22 mouse cellular contexts compared by ENCODE assay signal in the genomic region with DNA sequence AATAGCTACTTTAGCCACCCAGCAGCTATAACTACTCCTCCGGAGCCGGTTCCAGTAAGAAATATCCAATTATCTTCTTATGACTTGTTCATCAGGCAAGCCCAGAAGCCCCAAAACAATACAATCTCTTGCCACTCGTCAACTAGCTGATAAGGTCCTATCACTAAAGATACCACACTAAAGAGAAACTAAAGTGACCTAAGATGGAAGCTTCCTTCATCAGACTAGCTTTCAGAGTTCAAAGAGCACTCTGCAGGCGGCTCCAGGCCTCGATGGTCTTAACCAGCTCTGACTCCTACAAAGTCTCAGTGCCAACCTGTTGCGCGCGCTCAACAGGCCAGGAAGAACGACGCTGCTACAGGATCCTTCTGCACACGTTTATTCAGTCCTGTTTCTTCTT.
"Had no signal": no experiment of that assay in that cellular context is flagged by ENCODE, and none has a peak within 500 bp of the region (broad histone marks: within the 10 kb centered on the region; RNA-seq: fewer than 3 reads in every experiment).

No protein-coding gene starts in this region.

- H3K9me3 ChIP-seq: kidney, embryonic 15.5 days; limb, embryonic 12.5 days; limb, embryonic 15.5 days; midbrain, embryonic 12.5 days; midbrain, embryonic 15.5 days; neural tube, embryonic 12.5 days; neural tube, embryonic 15.5 days; stomach, embryonic 15.5 days had no signal

- H3K4me3 ChIP-seq: kidney, embryonic 15.5 days; limb, embryonic 12.5 days; limb, embryonic 15.5 days; midbrain, embryonic 12.5 days; midbrain, embryonic 15.5 days; neural tube, embryonic 12.5 days; neural tube, embryonic 15.5 days; stomach, embryonic 15.5 days had no signal

- H3K27ac ChIP-seq: kidney, embryonic 15.5 days; limb, embryonic 12.5 days; limb, embryonic 15.5 days; liver, embryonic 14.5 days; macrophage; midbrain, embryonic 12.5 days; midbrain, embryonic 15.5 days; neural tube, embryonic 12.5 days; neural tube, embryonic 15.5 days; stomach, embryonic 15.5 days had no signal

- DNase-seq: kidney, postnatal 10 days; kidney, postnatal 36 days; layer of hippocampus, postnatal 36 days; left cerebral cortex, postnatal 4 days; liver, postnatal 0 days; lung, embryonic 14.5 days; right cerebral cortex, adult 18-20 months; right cerebral cortex, postnatal 14 days; spleen, adult 18-20 months; thymus, postnatal 25 days had no signal

- H3K36me3 ChIP-seq: midbrain, embryonic 15.5 days; neural tube, embryonic 15.5 days had no signal

- ATAC-seq: liver, postnatal 0 days; lung, postnatal 0 days; midbrain, embryonic 15.5 days had no signal

- H3K27me3 ChIP-seq: kidney, embryonic 15.5 days; limb, embryonic 12.5 days; limb, embryonic 15.5 days; midbrain, embryonic 12.5 days; midbrain, embryonic 15.5 days; neural tube, embryonic 12.5 days; neural tube, embryonic 15.5 days; stomach, embryonic 15.5 days had no signal

- H3K9ac ChIP-seq: kidney, embryonic 15.5 days; limb, embryonic 12.5 days; limb, embryonic 15.5 days; liver, embryonic 14.5 days; liver, postnatal 0 days; lung, embryonic 14.5 days; midbrain, embryonic 12.5 days; midbrain, embryonic 15.5 days; neural tube, embryonic 12.5 days; neural tube, embryonic 15.5 days; stomach, embryonic 15.5 days had no signal

- H3K4me1 ChIP-seq: midbrain, embryonic 12.5 days; midbrain, embryonic 15.5 days; neural tube, embryonic 12.5 days; stomach, embryonic 15.5 days had no signal

- H3K4me2 ChIP-seq: kidney, embryonic 15.5 days; limb, embryonic 12.5 days; limb, embryonic 15.5 days; liver, embryonic 11.5 days; lung, embryonic 14.5 days; midbrain, embryonic 12.5 days; midbrain, embryonic 15.5 days; neural tube, embryonic 12.5 days; neural tube, embryonic 15.5 days; stomach, embryonic 15.5 days had no signal
